Mouse (Mus musculus): ENCODE data around the gene Parm1.

DNA sequence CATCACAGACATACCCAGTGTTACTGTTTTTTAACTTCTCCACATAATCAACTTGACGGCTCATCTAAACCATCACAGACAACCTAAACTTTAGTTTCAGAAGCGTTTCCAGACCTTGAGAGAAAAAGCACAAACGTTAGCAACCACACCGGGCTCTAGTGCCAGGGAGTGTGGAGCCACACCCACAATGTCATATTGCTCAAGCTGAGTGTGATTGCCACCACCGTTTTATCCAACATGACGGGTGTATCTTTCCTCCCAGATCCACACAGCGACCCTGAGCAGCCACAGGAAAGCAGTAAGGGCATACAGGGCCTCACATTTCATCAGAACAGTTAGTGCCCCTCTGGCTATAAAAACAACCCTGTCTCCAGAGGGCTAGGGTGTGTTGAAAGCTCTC lies 45.1 kb downstream of the Parm1 start:
- TF ChIP-seq CTCF (IDR thresholded peaks at IDR 0.05; ENCODE audit: borderline replicate concordance, insufficient read depth, low read depth, low read length) = no peak
- no peak for TF ChIP-seq POLR2A (IDR thresholded peaks at IDR 0.05; ENCODE audit: borderline replicate concordance, insufficient read depth, low read length)
